Mouse (Mus musculus) limb, embryonic 14.5 days (tissue): ENCODE data around the gene Arl15. TPM values are rescaled to one million over a fixed set of nuclear protein-coding genes. Genes with fewer than 3 reads are reported as not detected.

ENCODE experiments used
- ATAC-seq: fragments of 200-750 bp; cut with Nextera tagmentation; 2 replicates; pipeline ENCODE4 v1.8.0; 2017; ENCODE audit warnings: low read depth, moderate number of reproducible peaks, moderate TSS enrichment; ENCODE audit not compliant: low FRiP score
- DNase-seq: peaks from one replicate; pipeline ENCODE4 v3.0.0-alpha.2; 2015; ENCODE audit warnings: low spot score
- H3K27ac ChIP-seq: fragments of 300-500 bp; sonication (generic); replicated peaks from 2 replicates; pipeline ENCODE4 v1.5.1; 2014; ENCODE audit warnings: low read depth, mild to moderate bottlenecking, low read length, moderate library complexity, mixed read lengths
- H3K27me3 ChIP-seq: fragments of 300-500 bp; sonication (generic); 2 replicates; pipeline ENCODE4 v1.6.1; 2014; ENCODE audit warnings: low read length, mixed read lengths; ENCODE audit not compliant: control insufficient read depth, insufficient read depth
- H3K36me3 ChIP-seq: fragments of 300-500 bp; sonication (generic); 2 replicates; pipeline ENCODE4 v1.6.1; 2014; ENCODE audit warnings: mild to moderate bottlenecking, low read length, moderate library complexity, mixed read lengths; ENCODE audit not compliant: control insufficient read depth, insufficient read depth
- H3K4me1 ChIP-seq: fragments of 300-500 bp; sonication (generic); 2 replicates; pipeline ENCODE4 v1.6.1; 2014; ENCODE audit warnings: antibody characterized with exemption, low read length, mixed read lengths; ENCODE audit not compliant: control insufficient read depth, insufficient read depth
- H3K4me2 ChIP-seq: fragments of 300-500 bp; sonication (generic); replicated peaks from 2 replicates; pipeline ENCODE4 v1.6.1; 2014; ENCODE audit warnings: low read depth, mild to moderate bottlenecking, low read length, moderate library complexity; ENCODE audit not compliant: severe bottlenecking
- H3K4me3 ChIP-seq: fragments of 300-500 bp; sonication (generic); replicated peaks from 2 replicates; pipeline ENCODE4 v1.5.1; 2014; ENCODE audit warnings: low read length
- H3K9ac ChIP-seq: fragments of 300-500 bp; sonication (generic); 2 replicates; pipeline ENCODE4 v1.6.1; 2014; ENCODE audit warnings: mild to moderate bottlenecking, low read depth, low read length, moderate library complexity; ENCODE audit not compliant: severe bottlenecking
- H3K9me3 ChIP-seq: fragments of 300-500 bp; sonication (generic); 2 replicates; pipeline ENCODE4 v1.6.1; 2016; ENCODE audit warnings: low read length; ENCODE audit not compliant: control insufficient read depth
- POLR2A ChIP-seq: fragments of 200-500 bp; IDR thresholded peaks from 2 replicates; pipeline ENCODE4 v1.8.0; 2012; ENCODE audit warnings: inconsistent platforms, mild to moderate bottlenecking, moderate library complexity, borderline replicate concordance; ENCODE audit not compliant: insufficient read depth, insufficient read length; ENCODE audit errors: extremely low read depth
- WGBS: fragments of 180-500 bp; shearing (Covaris S2); extraction: QIAGEN DNeasy Blood & Tissue Kit; methylation state at CpG from one replicate; pipeline ENCODE4 v1.1.7; 2014; 5-methylcytosine and 5-hydroxymethylcytosine counted together
- polyA plus RNA-seq, 2 experiments: library from polyadenylated mRNA; depleted of rRNA in 1 of 2; stranded (reverse) in 1 of 2; unstranded in 1 of 2; fragments of >200 nt; fragmentation: Nextera tagmentation in 1 of 2; extraction: Ambion mirVana in 1 of 2; gene quantifications; 2 replicates each; pipeline versions ENCODE4 v1.2.1 to v1.2.3; 2012 to 2014

The Arl15 gene
- polyA plus RNA-seq, 2 experiments = 10.1 to 10.7 TPM

- no peak for ATAC-seq
- no peak for DNase-seq
- 47% methylated on average over 7 of the region's 7 CpGs for WGBS
- TF ChIP-seq POLR2A = no peak
- H3K4me2 ChIP-seq = no peak overlapping the region
- H3K27ac ChIP-seq = no peak overlapping the region
- H3K4me1 ChIP-seq = peaks cover 11% of the 10 kb centered on the region
- no peak overlapping the region for H3K9ac ChIP-seq
- H3K36me3 ChIP-seq = no peaks in the 10 kb centered on the region
- no peaks in the 10 kb centered on the region for H3K9me3 ChIP-seq
- H3K4me3 ChIP-seq = no peak overlapping the region
- H3K27me3 ChIP-seq = no peaks in the 10 kb centered on the region
Measured at GRCm38 (mm10) chr13:114165616-114166015, 371.3 kb downstream of the Arl15 start.

- no peak overlapping the region for H3K4me3 ChIP-seq
- H3K4me2 ChIP-seq = no peak overlapping the region
- ATAC-seq (peak; percentile 50), DNase-seq (peak; percentile 43)
- H3K27ac ChIP-seq = no peak overlapping the region
- peaks cover 11% of the 10 kb centered on the region for H3K4me1 ChIP-seq
- H3K36me3 ChIP-seq = no peaks in the 10 kb centered on the region
- no peaks in the 10 kb centered on the region for H3K27me3 ChIP-seq
- 31% methylated on average over 12 of the region's 12 CpGs for WGBS
- no peak overlapping the region for H3K9ac ChIP-seq
- TF ChIP-seq POLR2A = no peak
- H3K9me3 ChIP-seq = no peaks in the 10 kb centered on the region
Measured at GRCm38 (mm10) chr13:114166439-114167183, 372.3 kb downstream of the Arl15 start.

GRCm38 (mm10) chr13:114170061-114170460, 375.8 kb downstream of the Arl15 start:
- no peaks in the 10 kb centered on the region for H3K9me3 ChIP-seq
- H3K9ac ChIP-seq = no peak overlapping the region
- DNase-seq (no peak), ATAC-seq (no peak)
- WGBS = 40% methylated on average over 5 of the region's 5 CpGs
- no peak overlapping the region for H3K27ac ChIP-seq
- H3K4me3 ChIP-seq = no peak overlapping the region
- TF ChIP-seq POLR2A = no peak
- no peak overlapping the region for H3K4me2 ChIP-seq
- no peaks in the 10 kb centered on the region for H3K27me3 ChIP-seq
- no peaks in the 10 kb centered on the region for H3K36me3 ChIP-seq
- H3K4me1 ChIP-seq = peaks cover 11% of the 10 kb centered on the region

- no peak overlapping the region for H3K4me2 ChIP-seq
- H3K9ac ChIP-seq = no peak overlapping the region
- H3K4me3 ChIP-seq = no peak overlapping the region
- no peaks in the 10 kb centered on the region for H3K27me3 ChIP-seq
- no peak for ATAC-seq
- peaks cover 6% of the 10 kb centered on the region; the same call in 1 of the 2 replicates for H3K4me1 ChIP-seq
- no peak for DNase-seq
- no peak for TF ChIP-seq POLR2A
- no peaks in the 10 kb centered on the region for H3K9me3 ChIP-seq
- 88% methylated on average over 5 of the region's 5 CpGs for WGBS
- H3K27ac ChIP-seq = no peak overlapping the region
- no peaks in the 10 kb centered on the region for H3K36me3 ChIP-seq
Measured at GRCm38 (mm10) chr13:114171465-114171864, 377.2 kb downstream of the Arl15 start.

- H3K27ac ChIP-seq = no peak overlapping the region
- no peaks in the 10 kb centered on the region for H3K27me3 ChIP-seq
Measured at GRCm38 (mm10) chr13:114188107-114188506, 393.8 kb downstream of the Arl15 start.

More at GRCm38 (mm10) chr13:114188107-114188506, 393.8 kb downstream of the Arl15 start:
- Histone ChIP-seq H3K9ac (no peak overlapping the region), H3K36me3 (no peaks in the 10 kb centered on the region), H3K4me2 (no peak overlapping the region), H3K4me1 (no peaks in the 10 kb centered on the region), H3K9me3 (no peaks in the 10 kb centered on the region), H3K4me3 (no peak overlapping the region)
- WGBS = 92% methylated on average over 7 of the region's 7 CpGs
- DNase-seq (no peak), ATAC-seq (no peak)
- TF ChIP-seq POLR2A = no peak
